Mouse (Mus musculus): ENCODE data around the gene A730049H05Rik.

Gene A730049H05Rik

GRCm38 (mm10) chr6:92877236-92877635, 61.0 kb downstream of the A730049H05Rik start:
- DNase-seq (ENCODE audit: low read depth in 1 of 2, low spot score in 2 of 2) = no peak

- no peak for DNase-seq (ENCODE audit: low read depth in 1 of 2, low spot score in 2 of 2)
These were observed 62.5 kb downstream of the A730049H05Rik start for GRCm38 (mm10) chr6:92878771-92879170.

- no peak for DNase-seq (ENCODE audit: low read depth in 1 of 2, low spot score in 2 of 2)
These were observed 63.5 kb downstream of the A730049H05Rik start for GRCm38 (mm10) chr6:92879700-92880265.

- DNase-seq (ENCODE audit: low read depth in 1 of 2, low spot score in 2 of 2) = no peak
These were observed 66.2 kb downstream of the A730049H05Rik start for GRCm38 (mm10) chr6:92882446-92882845.

GRCm38 (mm10) chr6:92883131-92883900, 67.0 kb downstream of the A730049H05Rik start:
- no peak for DNase-seq (ENCODE audit: low read depth in 1 of 2, low spot score in 2 of 2)

GRCm38 (mm10) chr6:92891535-92891934, 75.3 kb downstream of the A730049H05Rik start:
- DNase-seq (ENCODE audit: low read depth in 1 of 2, low spot score in 2 of 2) = no peak
